Mouse (Mus musculus): Measurements from ENCODE around the gene Uaca.
"Not testable (repeated sequence)": the region's sequence is repeated elsewhere in the genome, so short reads cannot be mapped to it uniquely, and the experiment has no call there.

Uaca gene

DNA sequence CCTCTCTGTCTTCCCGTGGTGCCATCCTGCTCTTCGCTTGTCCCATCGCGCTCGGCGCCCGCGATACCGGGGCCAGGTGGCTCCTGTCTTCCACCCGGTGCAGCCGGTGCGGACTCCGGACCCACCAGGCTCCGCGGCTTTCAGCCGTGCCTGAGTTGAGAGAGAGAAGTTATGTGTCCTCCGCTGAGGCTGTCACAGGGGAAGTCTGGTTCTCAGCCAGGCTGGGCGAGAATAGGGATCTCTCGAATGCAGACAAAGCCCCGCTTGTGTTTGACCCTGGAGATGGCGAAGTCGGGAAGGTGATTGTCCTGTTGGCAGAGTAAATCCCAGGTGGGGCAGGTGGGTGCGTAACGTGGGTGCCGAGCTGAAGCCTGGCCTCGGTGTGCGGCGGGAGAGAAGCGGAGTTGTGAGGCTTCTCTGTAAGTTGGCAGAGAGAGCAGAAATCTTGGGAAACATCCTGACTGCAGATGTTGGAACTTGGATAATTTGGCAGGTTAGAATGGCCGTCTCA lies 554 bp downstream of the Uaca start:
- DNase-seq (ENCODE audit: low spot score in 2 of 2) = peak in 1 of 2 experiments; percentile 14

DNA sequence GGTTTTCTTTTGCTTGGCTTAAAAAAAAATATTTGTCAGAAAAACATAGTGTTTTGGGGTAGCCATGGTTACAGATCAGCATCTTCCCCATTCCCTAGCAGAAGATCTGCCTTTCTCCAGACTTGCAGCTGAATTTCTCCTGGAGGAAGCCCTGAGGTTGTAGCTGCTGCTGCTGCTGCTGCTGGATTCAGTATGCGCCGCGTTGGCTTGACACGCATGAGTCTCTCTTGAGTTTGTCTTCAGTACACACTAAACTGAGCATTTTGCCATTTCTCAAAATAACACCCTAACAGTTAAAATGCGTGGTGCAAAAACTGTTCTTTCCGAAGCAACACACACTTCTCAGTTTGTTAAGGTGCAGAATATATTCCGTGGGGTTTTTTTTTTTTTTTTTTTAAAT lies 1.7 kb downstream of the Uaca start:
- no peak for DNase-seq (ENCODE audit: low spot score in 2 of 2)

DNA sequence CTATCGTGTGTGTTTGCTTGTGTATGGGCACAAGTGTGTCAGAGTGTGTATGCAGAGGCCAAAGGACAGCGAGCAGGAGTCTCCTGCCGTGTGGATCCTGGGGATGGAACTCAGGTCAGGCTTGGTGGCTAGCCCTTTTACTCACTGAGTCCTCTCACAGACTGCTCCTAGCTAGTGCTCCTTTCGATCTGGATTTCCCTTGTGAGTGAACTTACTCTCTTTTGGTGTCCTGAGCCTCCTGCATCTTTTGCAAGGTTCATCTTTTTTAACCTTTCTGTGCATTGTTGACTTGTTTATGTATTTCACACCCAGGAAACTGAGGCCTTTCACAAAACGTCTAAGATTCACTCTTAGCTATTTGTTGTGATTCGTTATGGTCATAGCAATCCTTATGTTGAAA lies 2.8 kb downstream of the Uaca start:
- no peak for DNase-seq (ENCODE audit: low spot score in 2 of 2)

DNA sequence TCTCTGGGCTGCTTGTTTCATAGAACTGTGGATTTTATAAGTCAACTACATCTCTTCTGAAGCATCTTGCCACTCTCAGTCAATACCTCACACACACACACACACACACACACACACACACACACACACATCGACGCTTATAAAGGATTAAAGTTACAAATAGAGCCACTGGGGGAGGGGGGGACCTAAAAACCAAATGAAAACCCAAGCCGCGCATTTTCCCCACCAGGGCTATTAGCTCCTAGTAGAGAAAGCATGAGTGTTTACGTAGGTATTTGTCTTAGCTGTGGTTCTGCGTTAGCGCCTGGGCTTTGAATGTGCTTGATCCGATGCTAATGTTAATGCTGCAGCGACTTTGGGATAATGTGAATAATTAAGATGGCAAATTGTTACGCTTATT lies 4.7 kb downstream of the Uaca start:
- DNase-seq (ENCODE audit: low spot score in 2 of 2) = no peak

DNA sequence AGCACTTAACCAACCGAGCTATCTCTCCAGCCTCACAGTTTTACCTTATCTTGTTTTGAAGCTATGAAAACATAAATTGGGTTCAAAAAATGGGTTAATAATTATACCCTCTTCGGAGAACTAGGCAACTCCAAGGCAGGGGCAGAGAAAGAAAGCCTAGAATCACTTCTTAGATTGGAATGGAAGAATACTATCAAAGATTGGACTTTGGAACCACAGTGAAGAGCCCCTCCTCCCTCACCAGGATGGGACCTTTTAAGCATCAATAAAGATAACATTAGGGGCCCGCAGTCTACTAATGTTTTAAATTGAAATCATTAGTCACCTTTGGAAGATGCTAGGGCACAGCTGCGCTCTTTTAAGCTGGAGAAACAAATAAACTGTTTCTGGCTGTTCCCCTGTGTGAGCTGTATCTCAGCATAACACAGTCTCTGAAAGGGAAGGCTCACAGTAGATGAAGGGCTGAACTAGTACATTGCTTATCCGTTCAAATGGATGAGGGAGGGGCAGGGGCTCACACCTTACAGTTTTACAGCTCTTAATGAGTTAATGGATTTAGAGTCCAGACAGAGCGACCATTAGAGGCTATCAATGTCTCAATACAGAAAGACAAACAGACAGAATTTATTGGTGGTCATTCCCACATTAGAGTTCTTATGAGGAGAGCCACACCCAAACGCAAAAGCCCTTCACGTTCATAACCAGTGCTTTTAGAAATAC lies 6.5 kb downstream of the Uaca start:
- DNase-seq (ENCODE audit: low spot score in 2 of 2) = no peak

DNA sequence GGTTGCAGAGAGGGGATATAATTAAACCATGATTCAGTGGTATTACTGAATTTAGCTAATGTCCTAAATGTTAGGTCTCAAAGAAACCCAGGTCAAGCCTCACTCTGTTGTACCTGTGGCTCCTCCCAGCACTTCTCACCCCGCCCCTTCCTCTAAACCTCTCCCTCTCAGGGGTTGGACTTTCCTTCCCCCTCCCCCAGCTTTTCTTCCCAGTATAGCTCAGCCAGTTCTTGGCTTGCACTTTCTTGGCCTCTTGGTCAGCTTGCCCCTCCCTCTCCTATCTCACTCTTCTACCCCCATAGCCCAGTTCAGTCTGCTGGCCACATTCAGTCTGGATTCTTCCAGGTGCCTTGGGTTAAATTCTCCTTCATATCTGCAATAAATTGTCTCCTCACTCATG lies 7.4 kb downstream of the Uaca start:
- DNase-seq (ENCODE audit: low spot score in 2 of 2) = no peak

DNA sequence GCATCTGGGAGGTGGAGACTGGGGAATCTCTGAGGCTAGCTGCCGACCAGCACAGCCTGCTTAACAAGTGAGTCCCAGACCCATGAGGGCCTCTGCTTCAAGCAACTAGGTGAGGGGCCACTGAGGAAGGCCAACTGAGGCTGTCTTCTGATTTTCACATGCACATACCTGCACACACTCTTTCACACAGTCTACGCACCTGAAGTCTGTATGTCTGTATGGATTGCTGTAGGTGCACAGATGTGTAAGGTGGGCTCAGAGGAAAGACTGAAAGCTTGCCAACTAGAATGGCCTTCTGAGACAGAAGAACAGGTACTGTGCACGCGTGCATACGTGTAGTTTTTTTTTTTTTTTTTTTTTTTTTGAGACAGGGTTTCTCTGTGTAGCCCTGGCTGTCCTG lies 8.0 kb downstream of the Uaca start:
- DNase-seq (ENCODE audit: low spot score in 2 of 2) = no peak

DNA sequence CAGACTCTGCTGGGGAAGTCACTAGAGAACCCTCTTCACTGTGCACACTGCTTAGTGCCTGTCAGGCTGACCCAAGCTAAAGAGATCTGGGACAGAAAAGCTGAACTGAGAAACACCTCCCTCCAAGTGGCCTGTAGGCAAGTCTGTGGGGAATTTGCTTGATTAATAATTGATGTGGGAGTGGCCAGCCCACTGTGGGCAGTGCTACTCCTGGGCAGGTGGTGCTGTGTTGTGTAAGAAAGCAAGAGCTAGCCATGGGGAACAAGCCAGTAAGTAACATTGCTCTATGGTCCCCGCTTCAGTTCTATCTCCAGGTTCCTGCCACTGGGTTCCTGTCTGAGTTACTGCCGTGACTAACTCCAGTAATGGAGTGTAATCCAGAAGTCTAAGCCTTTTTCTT lies 11.7 kb downstream of the Uaca start:
- DNase-seq (ENCODE audit: low spot score in 2 of 2) = no peak

DNA sequence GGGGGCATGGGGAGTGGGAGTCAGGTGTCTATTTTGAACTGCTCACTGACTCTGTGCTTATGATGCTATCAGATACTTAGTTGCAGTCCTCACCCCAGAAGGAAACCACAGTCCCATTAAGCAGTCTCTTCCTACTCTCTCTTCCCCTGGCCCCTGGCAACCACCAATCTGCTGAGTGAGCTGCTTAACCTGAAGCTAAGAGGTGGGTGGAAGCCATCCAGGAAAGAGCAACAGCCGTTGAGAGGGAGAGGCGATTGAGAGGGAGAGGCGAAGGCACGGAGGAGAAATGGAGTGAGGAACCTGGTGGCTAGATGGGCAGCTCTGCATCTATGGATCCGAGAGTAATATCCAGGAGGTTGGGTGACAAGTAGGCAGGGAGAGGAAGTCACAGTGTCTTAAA lies 13.7 kb downstream of the Uaca start:
- no peak for DNase-seq (ENCODE audit: low spot score in 2 of 2)

DNA sequence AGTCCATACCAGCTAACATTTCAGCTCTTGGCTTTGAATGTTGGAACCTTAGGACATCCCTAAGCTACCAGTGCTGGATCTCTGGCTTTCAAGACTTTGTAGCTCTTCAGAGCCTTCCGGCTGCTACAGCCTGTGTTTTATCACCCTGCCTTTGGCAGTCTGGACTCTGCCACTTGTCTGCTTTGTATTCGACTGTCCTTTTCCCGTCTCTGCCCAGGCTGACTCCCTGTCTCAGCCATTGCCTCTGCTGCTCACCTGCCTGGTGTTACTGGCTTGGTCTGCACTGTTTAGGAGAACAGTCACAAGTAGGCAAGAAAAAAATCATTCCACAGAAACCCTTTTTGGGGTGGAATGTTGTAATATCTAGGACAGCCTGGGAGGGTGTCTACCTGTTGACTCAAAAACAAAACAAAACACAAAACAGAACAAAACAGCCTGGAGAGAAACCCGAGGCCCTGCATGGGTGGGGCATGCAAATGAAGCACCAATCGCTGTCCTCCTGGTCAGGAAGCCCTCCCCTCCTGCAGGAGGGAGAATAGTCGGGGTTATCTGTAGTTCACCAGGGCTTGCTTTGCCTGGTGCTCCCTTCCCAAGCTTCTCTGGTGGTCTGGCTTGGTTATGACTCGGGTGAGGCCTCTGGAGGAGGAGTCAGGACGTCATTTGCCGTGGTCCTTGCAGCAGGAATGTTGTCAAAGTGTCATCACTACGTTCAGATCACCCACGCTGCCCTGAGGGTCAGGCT lies 19.0 kb downstream of the Uaca start:
- DNase-seq (ENCODE audit: low spot score in 2 of 2) = no peak

DNA sequence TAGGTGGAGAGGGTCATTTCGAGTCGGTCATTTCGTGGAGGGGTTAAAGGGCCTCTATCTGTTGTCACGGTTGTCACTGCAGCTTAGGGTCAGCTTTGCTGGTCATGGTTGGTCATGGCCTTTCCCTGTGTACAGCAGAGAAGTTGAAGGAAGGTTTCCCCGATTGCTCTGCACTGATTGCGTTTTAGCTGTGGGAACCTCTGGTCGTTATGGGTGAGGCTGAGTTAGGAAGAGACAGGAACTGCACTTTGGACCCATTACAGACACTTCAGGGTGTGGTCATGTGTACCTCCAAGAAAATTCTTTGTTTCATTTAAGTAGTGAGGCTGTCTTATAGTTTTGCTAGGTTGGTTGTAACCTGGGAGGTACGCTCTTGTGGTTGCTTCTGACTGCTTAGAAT lies 21.2 kb downstream of the Uaca start:
- DNase-seq (ENCODE audit: low spot score in 2 of 2) = no peak

DNA sequence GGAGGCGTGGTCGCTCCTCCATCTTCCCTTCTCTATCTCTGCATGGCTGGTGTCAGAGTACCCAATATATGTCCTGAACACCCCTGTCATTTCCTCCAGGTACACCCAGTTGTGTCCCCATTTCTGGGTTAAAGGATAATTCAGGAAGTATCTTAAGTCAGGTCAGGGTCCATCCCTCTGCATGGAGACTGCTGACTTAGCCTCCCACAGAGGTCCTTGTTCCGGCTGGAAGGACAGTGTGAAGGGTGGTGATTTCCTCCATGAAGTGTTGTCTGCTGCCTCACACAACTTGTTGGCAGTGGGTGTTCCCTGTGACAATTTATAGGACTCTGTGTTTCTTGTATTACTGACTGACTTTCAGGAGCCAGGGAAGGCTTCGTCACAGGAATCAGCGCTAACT lies 23.2 kb downstream of the Uaca start:
- DNase-seq (ENCODE audit: low spot score in 2 of 2) = no peak

DNA sequence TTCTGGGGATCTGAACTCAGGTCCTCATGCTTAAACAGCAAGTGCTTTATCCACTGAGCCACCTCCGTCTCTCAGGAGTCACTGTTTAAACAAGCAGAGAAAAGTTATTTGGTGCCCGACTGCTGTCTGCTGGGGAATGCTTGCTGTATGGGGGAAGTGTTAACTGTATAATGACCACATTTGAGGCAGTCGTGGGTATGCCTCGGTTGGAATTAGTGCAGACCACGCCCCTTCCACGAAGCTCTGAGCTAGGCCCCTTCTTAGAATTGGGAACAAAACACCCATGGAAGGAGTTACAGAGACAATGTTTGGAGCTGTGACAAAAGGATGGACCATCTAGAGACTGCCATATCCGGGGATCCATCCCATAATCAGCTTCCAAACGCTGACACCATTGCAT lies 24.2 kb downstream of the Uaca start:
- not testable (repeated sequence) for DNase-seq (ENCODE audit: low spot score in 2 of 2)

DNA sequence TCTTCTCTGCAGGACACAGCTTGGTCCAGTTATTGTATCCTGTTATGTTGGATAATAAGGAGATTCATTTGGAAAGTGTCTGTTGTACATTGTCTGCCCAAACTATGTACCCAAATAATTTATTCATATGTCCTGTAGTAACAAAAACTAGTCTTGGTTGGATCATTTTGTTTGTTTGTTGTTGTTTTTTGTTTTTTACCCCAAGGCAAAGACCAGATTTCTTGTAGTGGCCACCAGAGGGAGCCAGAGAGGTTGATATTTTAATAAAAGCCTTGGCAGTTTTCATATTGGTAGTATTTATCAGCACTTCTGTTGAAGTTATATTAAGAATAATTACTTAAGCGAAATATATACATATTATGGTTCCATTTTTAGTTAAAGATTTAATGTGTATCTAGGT lies 25.0 kb downstream of the Uaca start:
- peak in 1 of 2 experiments; percentile 16 for DNase-seq (ENCODE audit: low spot score in 2 of 2)

DNA sequence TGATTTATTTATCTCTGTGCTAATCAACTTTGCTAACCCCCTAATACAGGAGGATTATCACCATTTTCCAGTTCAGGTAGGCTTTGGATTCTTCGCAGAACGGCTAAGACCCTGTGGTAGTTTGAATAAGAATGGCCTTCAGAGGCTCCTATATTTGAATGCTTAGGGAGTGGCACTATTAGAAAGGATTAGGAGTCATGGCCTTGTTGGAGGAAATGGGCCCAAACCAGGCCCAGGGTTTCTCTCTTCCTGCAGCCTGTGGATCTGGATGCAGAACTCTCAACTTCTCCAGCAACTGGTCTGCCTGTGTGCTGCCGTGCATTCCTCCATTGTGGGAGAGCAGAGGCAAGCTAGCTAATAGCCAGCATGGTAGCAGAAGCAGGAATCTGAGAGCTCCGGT lies 27.2 kb downstream of the Uaca start:
- DNase-seq (ENCODE audit: low spot score in 2 of 2) = no peak

DNA sequence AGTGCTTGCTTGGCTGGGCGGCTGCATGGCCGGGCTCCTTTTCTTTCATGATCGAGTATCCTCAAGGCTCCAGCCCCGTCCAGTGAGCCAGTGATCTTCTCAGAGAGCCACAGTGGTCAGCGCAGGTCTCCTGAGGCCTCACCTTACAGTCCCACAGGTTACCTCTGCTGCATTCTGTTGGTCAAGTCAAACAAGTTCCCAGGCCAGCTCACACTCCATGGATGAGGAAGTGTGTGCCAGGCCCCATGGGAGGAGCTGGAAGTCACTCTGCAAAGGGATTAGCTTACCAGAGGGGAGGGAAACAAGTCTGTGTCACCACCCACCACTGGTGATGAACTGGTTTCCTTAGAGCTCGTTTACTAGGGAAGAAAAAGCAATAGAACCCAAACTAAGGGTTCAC lies 28.3 kb downstream of the Uaca start:
- no peak for DNase-seq (ENCODE audit: low spot score in 2 of 2)

DNA sequence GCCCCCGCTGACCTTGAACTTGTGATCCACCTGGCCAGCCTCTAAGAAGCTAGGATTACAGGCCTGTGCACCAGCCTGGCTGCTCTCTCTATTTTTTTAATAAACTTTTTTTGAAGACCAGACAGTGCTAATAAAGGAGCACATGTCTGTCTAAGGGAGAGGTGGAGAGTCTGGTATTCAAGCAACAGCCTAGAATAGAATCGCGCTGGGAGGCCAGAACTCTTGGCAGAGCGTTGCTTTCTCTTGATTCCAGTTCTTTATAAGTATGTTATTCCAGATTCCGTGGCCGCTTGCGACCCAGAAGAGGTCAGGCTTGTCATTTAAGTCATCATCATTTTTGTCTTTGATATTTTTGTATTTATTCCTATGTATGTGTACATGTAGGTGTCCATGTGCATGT lies 31.2 kb downstream of the Uaca start:
- DNase-seq (ENCODE audit: low spot score in 2 of 2) = no peak

DNA sequence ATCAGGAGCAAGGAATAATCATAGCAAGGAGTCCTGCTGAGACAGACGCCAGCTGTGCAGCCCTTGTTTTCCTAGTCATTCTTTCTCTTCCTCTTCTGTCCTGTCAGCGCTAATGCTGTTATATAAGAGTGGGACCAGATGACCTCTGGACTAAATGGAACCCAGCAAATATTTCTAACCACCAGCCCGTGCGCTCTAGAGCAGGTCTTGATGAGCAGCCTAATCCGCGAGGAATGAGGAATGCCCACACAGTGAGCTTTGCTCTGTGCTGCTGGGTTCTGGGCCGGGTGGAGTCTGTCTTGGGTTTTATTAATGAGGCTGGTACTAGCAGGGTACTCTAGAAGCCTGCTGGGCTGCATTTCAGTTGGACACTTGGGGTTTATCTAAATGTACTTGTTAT lies 32.4 kb downstream of the Uaca start:
- DNase-seq (ENCODE audit: low spot score in 2 of 2) = no peak

DNA sequence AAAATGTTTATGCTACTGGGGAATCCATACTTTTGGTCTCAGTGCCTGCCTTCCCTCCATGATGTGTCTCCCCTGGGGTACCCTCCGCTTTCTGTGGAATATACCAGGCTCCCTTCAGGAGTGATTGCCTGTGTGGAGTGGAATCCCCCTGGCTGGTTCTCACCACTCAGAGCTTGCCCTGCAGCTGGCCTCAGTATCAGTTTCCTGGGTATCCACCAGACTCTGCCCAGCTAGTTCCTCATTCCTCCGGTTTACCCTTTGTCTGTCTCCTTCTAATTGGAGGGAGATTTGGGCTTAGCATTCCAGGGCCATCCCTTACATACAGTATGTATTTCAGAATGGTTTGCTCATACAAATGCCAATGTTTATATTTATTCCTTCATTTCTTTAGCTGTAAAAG lies 33.9 kb downstream of the Uaca start:
- no peak for DNase-seq (ENCODE audit: low spot score in 2 of 2)

DNA sequence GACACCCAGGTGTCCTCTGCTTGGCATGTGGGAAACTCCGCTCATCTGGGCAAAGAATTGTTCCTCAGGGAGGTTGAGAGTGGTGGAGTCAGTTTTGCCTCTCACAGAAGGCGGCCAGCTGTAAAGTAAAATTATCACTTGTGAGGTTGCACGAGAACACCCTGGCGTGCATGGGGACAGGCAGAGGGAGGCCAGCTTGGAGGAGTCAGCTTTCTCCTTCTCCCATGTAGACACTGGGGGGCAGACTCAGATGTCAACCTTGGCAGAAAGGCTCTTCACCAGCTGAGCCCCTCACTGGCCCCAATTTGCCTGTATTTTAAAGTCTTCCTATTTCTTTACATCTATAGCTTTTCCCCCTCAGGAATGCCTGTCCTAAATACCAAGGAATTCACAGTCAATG lies 35.3 kb downstream of the Uaca start:
- DNase-seq (ENCODE audit: low spot score in 2 of 2) = no peak

DNA sequence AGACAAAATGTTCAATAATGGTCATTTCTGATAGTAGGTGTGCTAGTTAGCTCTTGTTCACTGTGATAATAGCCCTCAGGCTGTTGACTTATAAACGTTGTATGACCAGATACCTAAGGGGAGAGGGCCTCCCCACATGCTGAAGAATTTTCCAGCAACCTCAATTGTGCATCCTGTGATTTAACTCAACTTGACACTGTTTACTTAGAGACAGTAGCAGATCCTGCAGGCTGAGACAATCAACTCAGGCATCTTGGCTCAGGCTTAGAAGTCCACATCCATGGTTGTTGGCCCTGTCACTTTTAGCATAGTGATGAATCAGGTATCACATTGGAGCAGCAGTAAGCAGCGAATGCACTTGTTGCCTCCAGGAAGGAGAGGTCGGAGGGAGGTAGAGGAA lies 35.7 kb downstream of the Uaca start:
- no peak for DNase-seq (ENCODE audit: low spot score in 2 of 2)

DNA sequence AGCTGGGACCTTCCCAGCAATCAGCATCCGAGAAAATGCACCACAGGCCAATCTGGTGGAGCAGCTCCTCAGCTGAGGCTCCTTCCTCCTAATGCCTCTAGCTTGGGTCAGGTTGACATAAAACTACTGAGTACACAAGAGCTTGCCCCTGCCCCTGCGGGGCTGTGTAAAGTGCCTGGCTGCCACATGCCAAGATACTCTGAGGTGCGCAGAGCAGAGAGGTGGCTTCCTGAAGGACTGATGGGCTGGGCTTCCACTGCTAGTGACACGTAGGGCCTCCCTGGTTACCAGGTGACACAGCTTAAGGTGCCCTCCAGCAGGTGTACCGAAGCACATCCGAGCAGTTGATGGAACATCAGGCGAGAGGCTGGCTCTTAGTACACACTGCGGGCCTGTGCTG lies 37.9 kb downstream of the Uaca start:
- DNase-seq (ENCODE audit: low spot score in 2 of 2) = no peak

DNA sequence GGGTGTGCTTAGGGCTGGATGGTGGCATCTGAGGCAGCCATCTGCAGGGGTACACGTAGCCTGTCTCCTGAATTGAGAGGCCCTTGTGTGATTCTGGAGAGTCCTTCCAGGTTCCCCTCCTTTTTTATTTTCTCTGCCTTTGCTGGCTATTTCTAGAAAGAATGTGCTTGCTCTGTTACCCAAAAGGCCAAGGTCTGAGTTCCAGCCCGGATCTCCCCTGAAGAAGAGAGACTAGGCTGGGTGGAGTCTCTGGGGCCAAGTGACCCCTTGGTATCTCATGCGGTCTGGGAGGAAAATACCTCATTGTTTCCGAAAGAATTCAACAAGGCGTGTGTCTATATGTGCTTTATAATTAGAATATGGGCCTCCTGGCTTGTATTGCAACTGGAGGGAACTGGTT lies 41.8 kb downstream of the Uaca start:
- DNase-seq (ENCODE audit: low spot score in 2 of 2) = no peak

DNA sequence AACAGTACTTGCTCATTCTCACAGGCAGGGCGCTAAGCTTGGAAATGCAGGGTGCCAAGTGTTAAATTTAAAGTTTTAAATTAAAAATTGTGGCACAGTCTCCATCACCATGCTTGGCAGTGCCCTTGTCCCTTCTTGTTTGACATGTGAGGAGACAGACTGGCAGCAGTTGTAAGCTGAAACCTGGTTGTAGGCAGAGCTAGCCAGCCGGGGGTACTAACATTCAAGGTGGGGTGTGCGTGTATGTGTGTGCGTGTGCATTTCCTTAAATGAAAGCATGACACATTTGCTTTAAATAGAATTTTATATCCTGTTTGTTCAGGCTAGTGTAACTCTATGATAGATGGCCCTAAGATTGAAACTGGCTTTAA lies 42.7 kb downstream of the Uaca start:
- DNase-seq (ENCODE audit: low spot score in 2 of 2) = no peak

All from natural killer cell, adult 2 months (primary cell).